Mouse (Mus musculus) midbrain, embryonic 10.5 days (tissue): Measurements from ENCODE around the gene Dip2a. TPM values are rescaled to one million over a fixed set of nuclear protein-coding genes. Genes with fewer than 3 reads are reported as not detected.
A peak's percentile ranks its signal among the peaks of the same experiment; 100 is the strongest.

Source experiments
- DNase-seq: peaks from one replicate; pipeline ENCODE4 v3.0.0-alpha.2; 2017; ENCODE audit warnings: low spot score
- H3K27ac ChIP-seq: fragments of 300-500 bp; sonication (generic); replicated peaks from 2 replicates; pipeline ENCODE4 v1.5.1; 2016; ENCODE audit warnings: mild to moderate bottlenecking
- H3K27me3 ChIP-seq: fragments of 300-500 bp; sonication (generic); 2 replicates; pipeline ENCODE4 v1.6.1; 2016; ENCODE audit warnings: low read depth, mild to moderate bottlenecking; ENCODE audit not compliant: poor library complexity, severe bottlenecking
- H3K36me3 ChIP-seq: fragments of 300-500 bp; sonication (generic); 2 replicates; pipeline ENCODE4 v1.6.1; 2016; ENCODE audit warnings: mild to moderate bottlenecking, moderate library complexity
- H3K4me1 ChIP-seq: fragments of 300-500 bp; sonication (generic); 2 replicates; pipeline ENCODE4 v1.6.1; 2016
- H3K4me3 ChIP-seq: fragments of 300-500 bp; sonication (generic); 2 replicates; pipeline ENCODE4 v1.5.1; 2016; ENCODE audit warnings: mild to moderate bottlenecking, moderate library complexity
- H3K9me3 ChIP-seq: fragments of 300-500 bp; sonication (generic); replicated peaks from 2 replicates; pipeline ENCODE4 v1.6.1; 2016; ENCODE audit warnings: mild to moderate bottlenecking
- WGBS: fragments of 180-500 bp; shearing (Covaris S2); methylation state at CpG from one replicate; pipeline ENCODE4 v1.1.7; 2016; 5-methylcytosine and 5-hydroxymethylcytosine counted together
- polyA plus RNA-seq: library from polyadenylated mRNA; unstranded; fragments of >200 nt; fragmentation: Nextera tagmentation; extraction: Ambion mirVana; gene quantifications from 2 replicates; pipeline ENCODE4 v1.2.1, GENCODE M21; 2016

Dip2a gene
- polyA plus RNA-seq, 1 experiment from 2014 or later: 5.6 TPM

DNA sequence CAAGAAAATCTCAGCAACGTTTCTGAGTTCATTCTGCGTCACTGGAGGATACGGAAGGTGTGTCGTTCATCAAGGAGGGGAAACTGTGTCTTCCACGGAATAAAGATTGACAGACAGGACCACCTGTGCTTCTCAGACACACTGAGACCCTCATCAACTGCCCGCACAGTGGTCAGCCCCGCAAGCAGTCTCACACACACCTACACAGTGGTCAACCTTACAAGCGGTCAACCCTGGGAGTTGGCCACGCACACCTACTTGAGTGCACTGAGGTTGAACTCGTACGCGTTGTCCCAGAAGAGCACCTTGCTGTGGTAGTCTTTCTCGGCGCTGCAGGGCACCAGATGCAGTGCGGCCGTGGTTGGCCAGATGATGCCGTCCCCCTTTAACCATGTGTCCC lies 128.0 kb downstream of the Dip2a start:
- Histone ChIP-seq H3K36me3 (peaks cover 93% of the 10 kb centered on the region), H3K27ac (no peak overlapping the region), H3K4me1 (no peaks in the 10 kb centered on the region), H3K27me3 (no peaks in the 10 kb centered on the region), H3K9me3 (peaks cover 27% of the 10 kb centered on the region), H3K4me3 (no peak overlapping the region)
- 96% methylated on average over 17 of the region's 17 CpGs for WGBS
- no peak for DNase-seq

DNA sequence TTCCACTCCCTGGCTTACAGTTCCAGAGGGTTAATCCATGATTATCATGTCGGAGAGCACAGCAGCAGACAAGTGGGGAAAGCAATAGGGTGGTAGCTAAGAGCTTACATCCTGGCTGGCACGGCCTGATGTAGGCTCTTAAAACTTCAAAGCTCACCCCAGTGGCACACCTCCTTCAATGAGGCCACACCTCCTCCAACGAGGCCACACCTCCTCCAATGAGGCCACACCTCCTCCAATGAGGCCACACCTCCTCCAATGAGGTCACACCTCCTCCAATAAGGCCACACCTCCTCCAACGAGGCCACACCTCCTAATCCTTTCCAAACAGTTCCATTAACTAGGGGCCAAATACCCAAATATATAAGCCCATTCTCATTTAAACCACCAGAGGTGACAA lies 130.9 kb downstream of the Dip2a start:
- WGBS: 87% methylated on average over 4 of the region's 4 CpGs
- peak; percentile 5 for DNase-seq
- H3K4me1 ChIP-seq: no peaks in the 10 kb centered on the region
- H3K27ac ChIP-seq: no peak overlapping the region
- peaks cover 87% of the 10 kb centered on the region for H3K36me3 ChIP-seq
- H3K9me3 ChIP-seq: peaks cover 27% of the 10 kb centered on the region
- no peaks in the 10 kb centered on the region for H3K27me3 ChIP-seq
- H3K4me3 ChIP-seq: no peak overlapping the region

GRCm38 (mm10) chr10:76212121-76212520 lies 133.0 kb downstream of the Dip2a start:
- Histone ChIP-seq H3K9me3 (peaks cover 27% of the 10 kb centered on the region), H3K27ac (no peak overlapping the region), H3K27me3 (no peaks in the 10 kb centered on the region), H3K4me1 (no peaks in the 10 kb centered on the region), H3K36me3 (peaks cover 94% of the 10 kb centered on the region), H3K4me3 (no peak overlapping the region)
- WGBS: 93% methylated on average over 6 of the region's 6 CpGs
- peak; percentile 6 for DNase-seq

DNA sequence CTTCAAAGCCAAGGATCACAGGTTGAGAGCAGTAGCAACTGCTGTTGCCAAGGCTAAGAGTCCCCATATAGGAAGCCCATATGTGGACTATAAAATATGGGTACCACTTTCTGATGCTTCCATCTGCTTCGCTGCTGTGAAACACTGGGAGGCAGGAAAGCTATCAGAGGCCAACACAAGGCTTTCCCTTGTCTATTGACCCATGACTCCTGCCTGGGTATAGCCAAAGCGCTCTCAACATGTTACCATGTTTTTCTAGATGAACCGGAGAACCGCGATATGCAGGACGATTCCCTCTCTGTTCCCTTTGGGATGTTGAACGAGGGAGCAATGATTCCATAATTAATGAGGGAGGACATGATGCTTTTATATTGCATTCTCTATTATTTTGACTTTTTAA lies 134.3 kb downstream of the Dip2a start:
- WGBS: 97% methylated on average over 7 of the region's 7 CpGs

More for the DNA sequence above, 134.3 kb downstream of the Dip2a start:
- DNase-seq: no peak
- no peak overlapping the region for H3K4me3 ChIP-seq
- peaks cover 23% of the 10 kb centered on the region for H3K9me3 ChIP-seq
- no peaks in the 10 kb centered on the region for H3K4me1 ChIP-seq
- peaks cover 88% of the 10 kb centered on the region for H3K36me3 ChIP-seq
- no peak overlapping the region for H3K27ac ChIP-seq
- no peaks in the 10 kb centered on the region for H3K27me3 ChIP-seq

Other genes starting within 250 kb of the Dip2a start
- not detected in 2 replicates for gene Slc5a4b, start 234.3 kb downstream of the Dip2a start, polyA plus RNA-seq
- gene Slc5a4a, start 197.8 kb downstream of the Dip2a start, polyA plus RNA-seq: not detected in 2 replicates
- gene Prmt2, start 107.4 kb downstream of the Dip2a start, polyA plus RNA-seq: 72.6 and 94.9 TPM in 2 replicates
- not detected in 2 replicates for gene S100b, start 91.4 kb downstream of the Dip2a start, polyA plus RNA-seq
- not detected in 2 replicates for gene AC141477.1, start 95.2 kb upstream of the Dip2a start, polyA plus RNA-seq
- gene Pcnt, start 97.5 kb upstream of the Dip2a start, polyA plus RNA-seq: 19.7 and 21.2 TPM in 2 replicates
- gene 2610028H24Rik, start 103.8 kb upstream of the Dip2a start, polyA plus RNA-seq: not detected in 2 replicates
- gene Mcm3ap, start 123.6 kb upstream of the Dip2a start, polyA plus RNA-seq: 70.1 and 80.0 TPM in 2 replicates
- 10.1 and 11.1 TPM in 2 replicates for gene Ybey, start 123.8 kb upstream of the Dip2a start, polyA plus RNA-seq
- gene Lss, start 186.3 kb upstream of the Dip2a start, polyA plus RNA-seq: 56.7 and 72.4 TPM in 2 replicates
- 0.12 TPM in 1 of 2 replicates, not detected in the other for gene Spatc1l, start 217.0 kb upstream of the Dip2a start, polyA plus RNA-seq
- 0.04 TPM in 1 of 2 replicates, not detected in the other for gene Ftcd, start 230.4 kb upstream of the Dip2a start, polyA plus RNA-seq